ENCODE assay signal across 10 mouse cellular contexts in genomic region chr3:86754595-86755557, GRCm38 (mm10).
DNase-seq lines count a peak whose midpoint lies in the region; ATAC-seq and TF ChIP-seq lines count a peak whose summit lies in the region.
"Had no signal": no experiment of that assay in that cellular context is flagged by ENCODE, and none has a peak within 500 bp of the region (broad histone marks: within the 10 kb centered on the region; RNA-seq: fewer than 3 reads in every experiment).

No protein-coding gene starts in this region.

- H3K4me1 ChIP-seq in heart, embryonic 11.5 days (ENCODE audit: control insufficient read depth, insufficient read depth, low read length): no peaks in the 10 kb centered on the region
- H3K4me1 ChIP-seq in embryonic facial prominence, embryonic 12.5 days: peaks cover 10% of the 10 kb centered on the region
- H3K4me1 ChIP-seq in intestine, postnatal 0 days (replicated peaks; ENCODE audit: control insufficient read depth, insufficient read depth, low read length): no peaks in the 10 kb centered on the region
- H3K4me1 ChIP-seq in midbrain, embryonic 14.5 days (ENCODE audit: control insufficient read depth, insufficient read depth, low read length): peaks cover 28% of the 10 kb centered on the region
- H3K4me1 ChIP-seq: liver, embryonic 13.5 days had no signal

- H3K4me2 ChIP-seq in heart, embryonic 11.5 days: no peak overlapping the region
- H3K4me2 ChIP-seq in embryonic facial prominence, embryonic 12.5 days (replicated peaks): peak overlapping the region; percentile 18; the same call in 1 of the 2 replicates
- H3K4me2 ChIP-seq in intestine, postnatal 0 days (replicated peaks; ENCODE audit: low read depth): peak overlapping the region; percentile 49
- H3K4me2 ChIP-seq in midbrain, embryonic 14.5 days (ENCODE audit: low read length): peak overlapping the region; percentile 31
- H3K4me2 ChIP-seq: liver, embryonic 13.5 days had no signal

- 78% methylated on average over 14 of the region's 14 CpGs for WGBS in heart, embryonic 11.5 days (ENCODE audit: insufficient replicate concordance)
- WGBS in embryonic facial prominence, embryonic 12.5 days: 52% methylated on average over 14 of the region's 14 CpGs
- 64% methylated on average over 14 of the region's 14 CpGs for WGBS in intestine, postnatal 0 days
- 46% methylated on average over 14 of the region's 14 CpGs for WGBS in midbrain, embryonic 14.5 days

- H3K36me3 ChIP-seq in heart, embryonic 11.5 days (ENCODE audit: control insufficient read depth, insufficient read depth, low read length): no peaks in the 10 kb centered on the region
- no peaks in the 10 kb centered on the region for H3K36me3 ChIP-seq in embryonic facial prominence, embryonic 12.5 days
- no peaks in the 10 kb centered on the region for H3K36me3 ChIP-seq in intestine, postnatal 0 days (ENCODE audit: control insufficient read depth, insufficient read depth)
- no peaks in the 10 kb centered on the region for H3K36me3 ChIP-seq in midbrain, embryonic 14.5 days (ENCODE audit: control insufficient read depth, insufficient read depth, low read length)
- H3K36me3 ChIP-seq: liver, embryonic 13.5 days had no signal

- intact Hi-C loops in heart, postnatal 14 days (cut with DNase I): no loop called here

- H3K9me3 ChIP-seq in heart, embryonic 11.5 days (replicated peaks; ENCODE audit: control insufficient read depth, low read length): no peaks in the 10 kb centered on the region
- no peaks in the 10 kb centered on the region for H3K9me3 ChIP-seq in embryonic facial prominence, embryonic 12.5 days
- no peaks in the 10 kb centered on the region for H3K9me3 ChIP-seq in intestine, postnatal 0 days (ENCODE audit: control insufficient read depth)
- H3K9me3 ChIP-seq in midbrain, embryonic 14.5 days (ENCODE audit: control insufficient read depth, low read length): no peaks in the 10 kb centered on the region
- H3K9me3 ChIP-seq: liver, embryonic 13.5 days had no signal

- no peak for TF ChIP-seq CTCF in intestine, postnatal 0 days (IDR thresholded peaks at IDR 0.05; ENCODE audit: low read depth)

- ATAC-seq in heart, embryonic 11.5 days (replicated peaks; ENCODE audit: insufficient number of reproducible peaks, low FRiP score, low TSS enrichment): no peak
- ATAC-seq in embryonic facial prominence, embryonic 12.5 days (ENCODE audit: insufficient number of reproducible peaks, insufficient read depth, low FRiP score, low TSS enrichment): 0 out of 2 replicates have a peak, but pooled peaks have one; percentile 47
- ATAC-seq in intestine, postnatal 0 days: no peak
- no peak for ATAC-seq in midbrain, embryonic 14.5 days (ENCODE audit: low FRiP score, low TSS enrichment)
- no peak for ATAC-seq in frontal cortex, adult (ENCODE audit: low TSS enrichment)

- DNase-seq in heart, adult 11 months: peak; percentile 76
- peak; percentile 62 for DNase-seq in midbrain, embryonic 14.5 days
- no peak for DNase-seq in thymus, postnatal 36 days
- no peak for DNase-seq in heart, postnatal 14 days
- DNase-seq: heart, adult 2 months; liver, embryonic 13.5 days had no signal

- H3K9ac ChIP-seq in heart, embryonic 11.5 days (ENCODE audit: low read depth, low read length): no peak overlapping the region
- no peak overlapping the region for H3K9ac ChIP-seq in embryonic facial prominence, embryonic 12.5 days
- peak overlapping the region; percentile 38 for H3K9ac ChIP-seq in intestine, postnatal 0 days (ENCODE audit: low read depth, low read length)
- H3K9ac ChIP-seq in midbrain, embryonic 14.5 days (replicated peaks; ENCODE audit: low read length): peak overlapping the region; percentile 36
- H3K9ac ChIP-seq: liver, embryonic 13.5 days had no signal

- no peak overlapping the region for H3K4me3 ChIP-seq in heart, embryonic 11.5 days (ENCODE audit: low read depth, low read length)
- H3K4me3 ChIP-seq in embryonic facial prominence, embryonic 12.5 days: no peak overlapping the region
- H3K4me3 ChIP-seq in intestine, postnatal 0 days (ENCODE audit: low read depth, low read length): 0 out of 2 replicates have a peak overlapping the region, but pooled peaks have one; percentile 4
- H3K4me3 ChIP-seq in midbrain, embryonic 14.5 days (replicated peaks; ENCODE audit: low read depth, low read length): no peak overlapping the region
- H3K4me3 ChIP-seq: heart, adult 2 months; liver, embryonic 13.5 days had no signal

- no peak overlapping the region for H3K27ac ChIP-seq in heart, embryonic 11.5 days (ENCODE audit: low read depth, low read length)
- peak overlapping the region; percentile 80 for H3K27ac ChIP-seq in embryonic facial prominence, embryonic 12.5 days
- H3K27ac ChIP-seq in intestine, postnatal 0 days (ENCODE audit: low read depth, low read length): peak overlapping the region; percentile 62
- H3K27ac ChIP-seq in midbrain, embryonic 14.5 days (replicated peaks; ENCODE audit: low read depth, low read length): peak overlapping the region; percentile 70
- H3K27ac ChIP-seq: heart, adult 2 months; liver, embryonic 13.5 days had no signal

- H3K27me3 ChIP-seq in heart, embryonic 11.5 days (ENCODE audit: control insufficient read depth, insufficient read depth, low read length): no peaks in the 10 kb centered on the region
- no peaks in the 10 kb centered on the region for H3K27me3 ChIP-seq in embryonic facial prominence, embryonic 12.5 days
- H3K27me3 ChIP-seq in intestine, postnatal 0 days (replicated peaks; ENCODE audit: control insufficient read depth, insufficient read depth, low read length): no peaks in the 10 kb centered on the region
- H3K27me3 ChIP-seq in midbrain, embryonic 14.5 days (ENCODE audit: control insufficient read depth, insufficient read depth, low read length): no peaks in the 10 kb centered on the region
- H3K27me3 ChIP-seq: liver, embryonic 13.5 days had no signal

Comparison
In these comparisons a context has a peak if more than half of its experiments do, and no peak if none do; other contexts are left out.
1. DNase-seq: peak in heart, adult 11 months (single experiment) and midbrain, embryonic 14.5 days (single experiment); none in thymus, postnatal 36 days (0 of 2) and heart, postnatal 14 days (0 of 2).
2. H3K9ac ChIP-seq: peak in intestine, postnatal 0 days (single experiment) and midbrain, embryonic 14.5 days (single experiment); none in heart, embryonic 11.5 days (single experiment) and embryonic facial prominence, embryonic 12.5 days (single experiment).